Mouse (Mus musculus): ENCODE measurements around the gene Sec63.

Gene Sec63

GRCm38 (mm10) chr10:42862102-42862740 is 100.9 kb downstream of the Sec63 start:
- DNase-seq (ENCODE audit: extremely low read depth, insufficient read length, low spot score), result no peak

DNA sequence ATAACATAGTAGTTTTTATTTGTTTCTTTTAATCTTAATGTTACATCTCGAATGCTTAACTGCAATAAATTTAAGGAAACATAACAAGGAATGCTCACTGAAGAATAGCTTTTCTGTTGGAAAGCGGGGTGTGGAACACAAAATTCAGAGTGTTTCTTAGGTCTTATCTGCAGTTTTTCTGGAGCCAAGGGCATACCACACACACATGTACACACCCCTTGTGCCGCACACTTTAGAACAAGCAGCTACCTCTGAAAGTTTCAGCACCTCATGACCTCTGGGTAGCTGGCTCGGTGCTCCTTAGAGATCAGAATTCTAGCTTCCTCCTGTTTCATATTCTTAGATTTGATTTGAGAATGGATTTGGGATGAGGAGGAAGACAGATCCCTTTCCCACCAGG is 101.5 kb downstream of the Sec63 start:
- DNase-seq (ENCODE audit: extremely low read depth, insufficient read length, low spot score), result no peak

DNA sequence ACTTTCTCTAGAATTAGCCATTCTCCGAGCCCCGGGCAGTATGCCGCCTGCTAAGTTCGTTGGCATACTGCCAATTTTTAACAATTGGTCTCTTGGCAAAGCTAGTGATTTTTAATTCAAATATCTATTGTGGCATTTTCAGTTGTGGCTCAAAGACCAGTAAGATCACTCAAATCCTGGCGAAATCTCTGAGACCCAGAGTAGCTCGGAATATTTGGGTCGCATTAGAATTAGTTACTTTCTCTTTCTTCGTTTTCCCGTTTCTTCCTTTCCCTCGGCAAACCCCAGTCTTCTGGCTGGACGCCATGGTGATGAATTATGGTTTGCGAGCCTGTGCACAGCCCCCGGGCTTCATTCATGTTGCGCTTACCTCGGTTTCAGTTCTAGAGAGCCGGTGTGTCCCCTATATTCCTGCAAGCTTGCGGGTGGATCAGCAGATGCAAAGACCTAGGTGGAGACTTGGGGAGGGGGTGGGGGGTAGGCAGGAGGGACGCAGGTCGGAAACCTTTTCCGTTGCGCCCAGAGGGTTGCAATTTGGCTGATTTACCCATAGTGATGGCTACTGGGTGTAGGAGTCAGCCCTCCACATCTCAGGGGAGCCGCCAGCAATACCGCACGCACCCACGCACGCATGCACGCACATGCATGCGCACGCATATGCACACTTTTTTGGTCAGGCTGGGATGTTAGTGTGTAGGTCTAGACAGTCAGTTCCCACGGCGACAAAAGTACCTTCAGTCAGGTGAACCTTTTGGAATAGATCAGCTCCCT is 102.5 kb downstream of the Sec63 start:
- DNase-seq (ENCODE audit: extremely low read depth, insufficient read length, low spot score), result peak; percentile 27

GRCm38 (mm10) chr10:42864696-42865095 is 103.4 kb downstream of the Sec63 start:
- DNase-seq (ENCODE audit: extremely low read depth, insufficient read length, low spot score), result no peak

DNA sequence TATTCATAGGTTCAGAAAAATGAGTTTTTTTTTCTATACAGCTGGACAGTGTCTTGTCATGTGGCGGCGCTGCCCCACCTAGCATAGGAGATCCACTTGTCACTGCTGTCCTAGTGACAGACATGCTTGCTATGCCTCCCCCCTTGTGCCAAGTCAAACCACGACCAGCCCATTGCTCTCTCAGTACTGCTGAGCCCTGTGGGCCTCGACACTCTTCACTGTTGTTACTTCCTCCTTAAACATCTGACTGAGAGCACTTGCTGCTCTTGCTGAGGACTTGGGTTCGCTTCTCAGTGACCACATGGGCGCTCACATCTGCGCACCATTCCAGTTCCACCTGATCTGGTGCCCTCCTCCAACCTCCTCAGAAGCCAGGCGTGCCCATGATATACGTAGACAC is 107.1 kb downstream of the Sec63 start:
- no peak for DNase-seq (ENCODE audit: extremely low read depth, insufficient read length, low spot score)

GRCm38 (mm10) chr10:42869467-42869866 is 108.2 kb downstream of the Sec63 start:
- no peak for DNase-seq (ENCODE audit: extremely low read depth, insufficient read length, low spot score)

- no peak for DNase-seq (ENCODE audit: extremely low read depth, insufficient read length, low spot score)
Measured at GRCm38 (mm10) chr10:42872269-42873010, 111.1 kb downstream of the Sec63 start.

- no peak for DNase-seq (ENCODE audit: extremely low read depth, insufficient read length, low spot score)
Measured at GRCm38 (mm10) chr10:42873077-42873595, 111.8 kb downstream of the Sec63 start.

- no peak for DNase-seq (ENCODE audit: extremely low read depth, insufficient read length, low spot score)
Measured at GRCm38 (mm10) chr10:42876172-42876571, 114.9 kb downstream of the Sec63 start.

DNA sequence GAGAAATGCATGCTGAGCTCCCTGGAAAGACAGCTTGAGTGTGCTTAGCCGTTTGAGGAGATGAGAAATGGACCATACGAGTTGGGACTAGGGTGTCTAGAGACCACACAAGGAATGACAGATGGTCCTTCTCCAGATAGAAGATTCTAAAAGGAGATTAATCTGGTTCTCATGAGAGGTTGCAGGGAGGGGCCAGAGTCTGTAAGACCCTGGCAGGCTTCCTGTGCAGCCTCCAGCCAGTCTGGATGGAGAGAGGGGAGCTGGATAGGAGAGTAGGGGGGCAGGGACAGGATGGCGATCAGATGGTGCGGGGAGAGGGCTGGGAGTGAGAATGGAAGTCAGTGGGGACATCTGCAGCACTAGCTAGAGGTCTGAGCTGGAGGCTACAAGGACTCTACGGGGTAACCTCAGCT is 118.0 kb downstream of the Sec63 start:
- no peak for DNase-seq (ENCODE audit: extremely low read depth, insufficient read length, low spot score)

GRCm38 (mm10) chr10:42879682-42880081 is 118.4 kb downstream of the Sec63 start:
- no peak for DNase-seq (ENCODE audit: extremely low read depth, insufficient read length, low spot score)
